Mouse (Mus musculus) kidney, adult 2 months (tissue): ENCODE data around the gene Ccdc33.

ENCODE experiments used
- CTCF ChIP-seq: fragments of 200-500 bp; conservative IDR thresholded peaks from 2 replicates; pipeline ENCODE4 v1.5.1; 2011; ENCODE audit warnings: low read depth, mild to moderate bottlenecking, control low read depth, low read length, moderate library complexity, mixed read lengths; ENCODE audit not compliant: insufficient read depth, insufficient read length
- POLR2A ChIP-seq: fragments of 200-500 bp; IDR thresholded peaks from one replicate; pipeline ENCODE4 v1.6.1; 2011; ENCODE audit warnings: low read depth, low read length, control low read depth

DNA sequence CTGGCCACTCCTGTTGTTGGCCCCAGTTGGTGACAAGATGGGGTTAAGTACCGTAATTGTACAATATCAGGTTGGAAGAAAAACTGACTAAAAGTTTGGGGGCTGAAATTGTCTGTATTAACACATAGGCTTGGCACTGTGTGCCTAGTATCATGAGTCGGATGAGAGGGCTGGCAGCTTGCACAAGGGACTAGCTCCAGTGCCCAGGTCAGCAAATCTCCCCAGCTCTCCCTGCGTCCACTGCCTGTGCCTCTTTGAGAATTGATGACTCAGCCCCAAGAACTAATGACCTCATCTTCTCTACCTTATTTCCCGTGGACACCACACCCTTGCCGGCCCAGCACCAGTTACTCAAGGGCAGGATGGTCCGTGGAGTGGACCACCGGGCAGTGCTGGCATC lies 68.8 kb downstream of the Ccdc33 start:
- TF ChIP-seq CTCF (no peak), POLR2A (no peak)
